Mouse (Mus musculus): ENCODE data around the gene Slc23a4.

DNA sequence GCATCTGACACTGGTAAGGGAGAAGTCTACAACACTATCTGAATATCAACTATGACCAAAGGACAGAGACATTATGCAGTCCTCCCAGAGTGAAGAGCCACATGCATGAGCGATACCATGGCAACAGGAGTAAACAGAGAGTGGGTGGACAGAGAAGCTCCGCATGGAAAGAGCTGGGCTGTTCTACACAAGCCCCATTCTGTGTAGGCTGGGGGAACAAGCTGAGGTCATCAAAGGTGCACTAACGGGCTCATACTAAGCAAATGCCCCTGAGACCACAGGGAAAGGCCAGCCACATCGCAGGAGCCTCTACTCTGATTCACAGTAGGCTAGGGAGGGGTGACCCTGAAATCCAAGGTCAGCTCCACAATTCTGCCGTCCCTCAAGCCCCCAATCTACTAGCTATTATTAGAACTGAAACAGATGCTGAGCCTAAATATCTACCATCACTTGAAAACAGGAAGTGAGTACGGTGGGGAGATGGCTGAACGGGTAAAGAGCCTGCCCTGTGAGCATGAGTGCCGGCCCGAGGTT lies 86.2 kb downstream of the Slc23a4 start:
- TF ChIP-seq POLR2A (IDR thresholded peaks at IDR 0.05; ENCODE audit: borderline replicate concordance, control insufficient read depth, low read depth, low read length) (no peak), CTCF (IDR thresholded peaks at IDR 0.05; ENCODE audit: control insufficient read depth, insufficient read depth, low read length) (no peak)
